Mouse (Mus musculus) gastrocnemius, adult 18-20 months (tissue): ENCODE measurements around the gene Lysmd1. TPM values are rescaled to one million over a fixed set of nuclear protein-coding genes. Genes with fewer than 3 reads are reported as not detected.
A peak's percentile ranks its signal among the peaks of the same experiment; 100 is the strongest.

Experiments used
- DNase-seq: peaks from one replicate; pipeline ENCODE4 v3.0.0; 2021; ENCODE audit warnings: low spot score
- total RNA-seq, 2 experiments: library from RNA; stranded (reverse); gene quantifications; 2 replicates each; pipeline ENCODE4 v1.2.3; 2021

The Lysmd1 gene
- total RNA-seq, 2 experiments from 2014 or later = 6.3 to 6.6 TPM

DNA sequence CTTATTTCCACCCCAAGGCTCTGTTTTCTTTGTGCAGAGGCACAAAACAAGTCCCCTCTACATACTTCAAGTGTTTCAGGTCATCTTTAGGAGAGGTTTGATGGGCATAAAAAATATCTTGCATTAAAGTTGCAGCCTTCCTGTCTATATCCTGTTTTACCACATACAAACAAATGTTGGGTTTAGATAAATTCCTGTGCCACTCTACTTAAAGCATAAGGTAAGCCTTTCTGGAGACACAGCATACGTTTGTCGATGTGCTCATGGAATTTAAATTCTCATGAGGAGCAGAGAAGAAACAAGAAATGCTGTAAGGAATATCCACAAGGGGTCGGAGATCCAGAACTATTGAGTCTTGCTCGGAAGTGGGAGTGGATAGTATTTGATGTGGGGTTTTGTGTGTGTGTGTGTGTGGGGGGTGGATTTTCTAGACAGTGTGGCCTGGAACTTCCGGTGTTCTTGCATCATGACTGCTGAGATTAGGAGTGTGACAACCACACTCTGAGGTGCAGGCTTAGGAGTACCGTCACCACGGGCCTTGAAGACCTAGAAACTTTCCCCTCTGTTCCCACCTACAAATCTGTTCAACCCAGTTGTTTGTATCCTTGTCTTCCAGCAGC lies 1.7 kb downstream of the Lysmd1 start:
- no peak for DNase-seq

DNA sequence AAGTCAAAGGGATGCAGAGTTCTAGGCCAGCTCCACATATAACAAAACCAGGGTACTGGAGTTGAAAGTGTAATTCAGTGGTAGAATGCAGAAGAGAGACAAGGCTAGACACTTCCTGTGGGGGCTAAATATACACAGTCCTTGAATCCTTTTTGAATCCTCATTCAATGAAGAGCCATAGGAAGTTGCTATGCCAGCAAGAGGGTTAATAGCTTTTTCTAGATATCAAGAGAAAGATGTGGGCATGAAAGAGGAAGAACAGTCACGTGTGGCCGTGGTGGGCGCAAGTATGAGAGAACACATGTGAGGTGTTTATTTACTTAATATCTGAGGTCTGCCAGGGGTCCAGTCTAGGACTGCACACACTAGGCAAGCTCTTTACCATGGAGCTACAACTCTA lies 2.4 kb downstream of the Lysmd1 start:
- no peak for DNase-seq

DNA sequence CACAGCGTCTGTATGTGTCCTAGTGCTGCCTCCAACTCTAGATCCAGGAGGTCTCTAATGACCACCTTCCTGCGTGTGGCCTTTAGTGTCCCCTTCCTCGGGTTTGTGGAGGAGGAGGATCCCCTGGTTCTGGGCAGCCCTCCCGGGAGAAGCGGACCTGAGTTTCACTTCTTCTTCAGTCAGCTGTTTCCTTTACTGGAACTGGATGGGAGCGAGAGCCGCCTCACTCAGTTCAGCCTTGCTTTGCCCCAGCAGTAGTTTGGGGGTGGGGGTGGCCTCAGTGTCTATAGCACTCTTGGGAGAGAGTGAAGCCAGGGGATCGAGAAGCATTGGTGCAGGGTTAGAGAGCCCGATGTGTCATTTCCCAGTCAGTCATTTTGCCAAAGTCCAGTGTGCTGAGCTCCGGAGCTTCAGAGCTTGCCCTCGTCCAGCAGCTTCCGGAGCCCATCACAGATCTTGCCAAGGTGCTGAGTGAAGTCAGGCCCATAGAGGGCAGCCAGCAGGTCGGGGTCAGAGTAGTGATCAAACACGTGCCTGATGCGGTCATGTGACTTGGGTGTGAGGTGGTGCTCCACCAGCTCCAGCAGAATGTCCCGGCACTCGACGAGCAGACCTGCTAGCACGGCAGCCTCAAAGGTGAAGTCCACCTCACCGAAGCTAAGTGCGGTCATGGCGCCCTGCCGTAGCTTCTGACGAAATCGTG lies 5.8 kb downstream of the Lysmd1 start:
- no peak for DNase-seq

DNA sequence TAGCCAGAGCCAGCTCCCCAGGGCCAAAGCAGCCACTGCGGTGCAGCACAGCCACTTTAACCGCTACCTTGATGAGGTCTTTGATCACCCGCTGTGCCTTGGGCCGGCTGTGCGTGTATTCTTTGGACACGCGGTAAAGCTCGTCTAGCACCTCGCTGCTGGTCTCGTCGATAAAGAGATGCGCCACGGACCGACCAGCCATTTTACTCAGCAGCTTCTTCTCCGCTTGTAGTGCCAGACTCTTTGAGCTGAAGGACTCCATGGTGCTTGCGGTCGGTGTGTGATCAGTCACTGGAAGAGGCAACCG lies 6.4 kb downstream of the Lysmd1 start:
- no peak for DNase-seq

DNA sequence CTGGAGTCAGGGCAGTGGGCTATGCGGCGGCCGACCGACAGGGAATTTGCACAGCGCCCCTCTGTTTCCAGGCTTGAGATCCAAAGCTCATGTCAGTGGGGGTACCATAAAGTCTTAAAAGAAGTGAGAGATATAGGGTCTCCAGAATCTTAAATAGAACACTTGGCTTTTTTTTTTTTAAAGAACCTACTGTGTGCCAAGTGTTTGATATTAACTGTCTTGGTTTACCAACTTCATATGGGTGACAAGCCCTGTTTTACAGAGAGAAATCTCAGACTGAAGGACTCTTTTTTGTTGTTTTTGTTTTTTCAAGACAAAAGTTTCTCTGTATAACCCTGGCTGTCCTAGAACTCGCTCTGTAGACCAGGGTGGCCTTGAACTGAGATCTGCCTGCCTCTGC lies 6.9 kb downstream of the Lysmd1 start:
- DNase-seq = no peak

DNA sequence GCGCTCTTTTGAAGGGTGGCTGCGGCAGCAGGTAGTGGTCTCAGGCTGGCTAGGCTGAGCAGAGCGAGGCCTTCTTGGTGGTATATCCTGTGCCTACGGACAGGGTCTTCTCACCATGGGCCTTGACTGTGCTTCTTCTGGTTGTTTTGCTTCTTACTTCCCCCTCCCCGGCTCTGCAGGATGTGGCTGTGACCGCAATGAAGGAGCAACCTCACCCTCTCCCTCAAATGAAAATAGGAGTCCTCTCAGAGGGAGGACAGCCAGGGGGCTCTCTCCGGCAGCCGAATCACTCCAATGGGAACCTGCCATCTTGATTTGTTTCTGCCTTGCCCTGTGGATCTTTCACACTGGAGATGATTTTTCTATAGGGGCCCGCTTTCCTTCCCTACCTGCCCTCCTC lies 7.6 kb downstream of the Lysmd1 start:
- no peak for DNase-seq

DNA sequence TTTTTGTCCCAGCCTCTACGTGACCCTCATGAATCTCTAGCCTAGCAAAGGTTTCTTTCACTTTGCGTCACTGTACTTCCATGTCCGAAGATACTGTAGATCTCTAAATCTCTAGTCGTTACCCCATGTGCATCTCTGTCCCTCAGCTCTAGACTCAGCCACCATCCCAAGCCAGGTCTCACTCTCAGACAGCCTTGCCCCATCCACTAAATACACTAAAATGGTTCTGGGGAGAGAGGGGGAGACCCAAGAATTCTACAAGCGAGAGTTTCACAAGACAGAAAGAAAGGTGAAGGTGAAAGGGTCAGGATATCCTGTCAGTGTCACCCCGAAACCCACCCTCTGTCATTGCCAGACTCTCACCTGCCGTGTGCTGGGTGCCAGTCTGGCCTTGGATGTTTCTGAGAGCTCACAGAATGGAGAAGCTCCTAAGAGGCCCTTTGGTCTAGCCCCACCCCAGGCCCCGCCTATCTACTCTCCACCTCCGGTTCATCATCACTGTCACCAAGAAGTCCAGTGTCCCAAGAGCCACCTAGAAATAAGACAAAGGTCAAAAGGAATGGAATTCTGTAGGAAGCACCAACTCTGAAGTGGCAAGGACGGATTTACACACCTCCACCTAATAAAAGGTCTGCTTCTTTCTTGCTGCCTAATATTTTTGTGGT lies 8.2 kb downstream of the Lysmd1 start, which contains the start of gene Tnfaip8l2:
Gene Tnfaip8l2 (minus strand): TSS at position 409 of the 665 bp plus-strand sequence.
- no peak for DNase-seq

DNA sequence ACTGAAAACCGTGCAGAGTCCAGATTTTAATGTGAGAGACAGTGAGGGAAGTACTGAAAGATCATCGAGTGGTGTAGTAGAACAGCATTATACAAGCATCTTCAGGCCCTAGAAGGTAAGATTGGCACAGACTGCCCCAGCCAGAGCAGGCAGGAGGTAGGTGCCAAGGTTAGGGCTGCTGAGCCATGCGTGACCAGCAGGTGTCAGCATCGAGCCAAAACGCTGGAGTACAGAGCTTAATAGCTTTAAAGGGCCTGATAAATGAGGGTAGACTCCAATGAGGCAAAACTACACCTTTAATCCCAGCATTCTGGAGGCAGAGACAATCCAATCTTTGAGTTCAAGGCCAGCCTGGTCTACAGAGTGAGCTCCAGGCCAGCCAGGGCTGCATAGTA lies 8.7 kb downstream of the Lysmd1 start:
- DNase-seq = peak; percentile 93

DNA sequence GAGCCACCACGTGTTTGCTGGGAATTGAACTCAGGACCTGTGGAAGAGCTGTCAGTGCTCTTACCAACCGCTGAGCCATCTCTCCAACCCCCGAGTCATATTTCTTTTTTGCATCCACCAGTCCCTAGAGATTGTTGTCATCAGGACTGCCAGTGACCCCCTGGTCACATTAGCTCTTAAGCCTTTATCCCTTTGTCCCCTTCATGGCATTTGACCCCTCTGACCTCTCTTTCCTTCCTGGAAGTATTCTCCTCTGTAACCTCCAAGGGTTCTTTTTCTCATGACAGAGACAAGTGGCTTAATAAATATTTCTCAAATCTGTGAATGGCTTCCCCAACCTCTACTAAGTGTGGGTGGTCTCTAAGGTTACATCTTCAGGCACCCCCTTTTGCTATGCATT lies 14.0 kb downstream of the Lysmd1 start:
- DNase-seq = no peak

DNA sequence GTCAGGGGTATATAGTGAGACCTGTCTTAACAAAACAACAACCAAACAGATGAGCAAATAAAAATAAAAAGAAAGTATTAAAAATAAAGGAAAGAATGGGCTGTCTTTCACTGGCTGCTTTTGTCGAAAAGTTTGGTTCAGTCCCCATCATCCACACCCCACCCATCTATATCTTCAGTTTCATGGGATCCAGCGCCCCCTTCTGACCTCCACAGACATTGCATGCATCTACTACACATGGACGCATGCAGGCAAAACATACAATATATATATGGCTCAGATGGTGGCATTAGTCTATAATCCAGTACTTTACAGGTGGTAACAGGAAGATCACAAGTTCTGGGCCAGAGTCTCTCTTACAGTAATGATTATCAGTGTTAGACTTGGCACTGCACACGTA lies 20.0 kb downstream of the Lysmd1 start:
- peak; percentile 59 for DNase-seq

DNA sequence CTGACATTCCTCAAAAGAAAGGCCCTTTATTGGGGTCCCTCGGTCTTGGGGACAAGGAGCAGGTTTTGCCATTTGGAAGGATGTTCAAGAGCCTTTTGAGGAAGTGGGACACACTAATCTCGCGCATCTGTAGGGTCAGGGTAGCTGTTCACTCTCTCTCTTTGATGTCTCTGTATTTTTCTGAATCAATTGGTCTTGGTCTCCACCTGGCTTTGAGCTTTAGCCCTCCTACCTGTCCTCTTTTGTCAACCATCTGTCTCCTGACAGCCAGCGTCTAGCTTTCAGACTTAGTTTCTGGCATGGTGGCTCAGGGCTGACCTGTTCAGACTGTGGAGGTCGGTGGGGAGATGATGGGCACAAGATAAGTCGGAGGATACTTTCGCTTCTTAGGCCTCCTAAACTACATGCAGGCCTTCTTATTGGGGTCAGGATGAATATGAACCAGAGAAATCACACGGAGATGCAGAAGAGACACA lies 25.7 kb downstream of the Lysmd1 start:
- no peak for DNase-seq

DNA sequence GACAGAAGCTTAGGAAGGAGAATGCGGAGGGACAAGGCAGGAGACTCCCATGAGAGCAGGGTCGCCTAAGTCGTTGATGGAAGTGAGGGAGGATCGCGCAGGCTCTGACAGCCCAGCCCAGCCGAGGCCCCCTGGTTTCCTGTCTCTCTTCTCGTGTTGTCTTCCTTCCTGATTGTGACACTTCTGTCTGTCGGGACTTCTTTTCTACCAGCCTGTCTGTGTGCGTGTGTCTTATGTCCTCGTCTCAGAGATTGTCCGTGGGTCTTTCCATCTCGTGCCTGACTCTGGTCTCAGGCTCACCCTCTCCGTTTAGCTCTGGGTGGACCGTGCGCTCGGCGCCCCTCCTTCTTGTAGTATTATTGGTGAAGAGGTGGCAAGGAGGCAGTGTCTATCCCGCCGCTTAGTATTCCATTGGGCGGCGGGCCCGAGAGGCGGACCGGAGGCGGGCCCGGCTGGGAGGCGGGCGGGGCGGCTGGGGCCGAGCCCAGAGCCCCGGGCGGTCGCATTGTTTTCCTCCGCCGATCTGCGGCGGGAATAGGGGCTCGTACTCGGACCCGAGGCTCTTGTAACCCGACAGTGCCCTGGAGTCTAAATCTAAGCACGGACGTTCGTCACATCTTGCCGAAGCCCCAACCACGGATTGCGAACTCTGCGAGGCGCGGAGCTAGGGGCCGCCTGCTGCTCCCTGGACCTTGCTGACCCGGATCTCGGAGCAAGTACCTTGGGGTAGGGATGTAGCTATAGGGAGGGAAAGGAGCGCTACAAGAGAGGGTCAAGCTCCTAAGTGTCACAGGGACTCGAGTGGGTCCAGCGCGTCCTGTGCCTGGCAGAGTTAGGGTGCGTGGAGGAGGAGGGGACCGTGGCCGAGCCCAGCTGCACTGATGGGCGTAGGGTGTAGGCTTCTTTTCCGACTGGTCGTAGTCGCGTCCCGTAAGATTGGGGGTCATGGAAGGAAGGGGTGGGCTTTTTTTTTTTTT lies 26.4 kb downstream of the Lysmd1 start, which contains the start of gene Sema6c:
Gene Sema6c (plus strand): TSS at position 471 of the 977 bp plus-strand sequence.
- DNase-seq = peak; percentile 90

DNA sequence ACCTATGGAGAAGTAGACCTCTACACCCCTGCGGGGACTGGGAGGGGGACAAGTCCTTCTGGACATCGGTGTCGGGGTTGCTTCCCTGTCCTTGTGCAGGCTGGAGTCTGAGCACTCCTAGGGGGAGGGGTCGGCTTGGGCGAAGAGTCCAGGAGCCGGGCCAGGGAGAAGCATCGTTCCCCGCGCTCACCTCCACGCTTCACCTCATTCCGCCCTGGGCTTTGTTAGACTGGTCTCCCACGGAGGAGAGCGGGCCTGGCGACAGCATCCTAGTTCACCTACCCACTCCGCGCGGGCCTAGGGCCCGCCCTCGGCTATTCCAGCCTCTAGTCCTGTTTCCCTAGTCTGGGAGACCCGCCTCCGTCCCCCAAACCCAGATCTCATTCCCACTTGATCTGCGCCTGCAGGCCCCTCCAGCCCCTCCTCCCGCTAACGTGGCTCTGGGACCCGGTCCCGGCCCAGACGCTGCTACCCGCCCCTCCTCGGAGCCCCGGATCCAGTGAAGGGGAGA lies 27.2 kb downstream of the Lysmd1 start:
- no peak for DNase-seq

DNA sequence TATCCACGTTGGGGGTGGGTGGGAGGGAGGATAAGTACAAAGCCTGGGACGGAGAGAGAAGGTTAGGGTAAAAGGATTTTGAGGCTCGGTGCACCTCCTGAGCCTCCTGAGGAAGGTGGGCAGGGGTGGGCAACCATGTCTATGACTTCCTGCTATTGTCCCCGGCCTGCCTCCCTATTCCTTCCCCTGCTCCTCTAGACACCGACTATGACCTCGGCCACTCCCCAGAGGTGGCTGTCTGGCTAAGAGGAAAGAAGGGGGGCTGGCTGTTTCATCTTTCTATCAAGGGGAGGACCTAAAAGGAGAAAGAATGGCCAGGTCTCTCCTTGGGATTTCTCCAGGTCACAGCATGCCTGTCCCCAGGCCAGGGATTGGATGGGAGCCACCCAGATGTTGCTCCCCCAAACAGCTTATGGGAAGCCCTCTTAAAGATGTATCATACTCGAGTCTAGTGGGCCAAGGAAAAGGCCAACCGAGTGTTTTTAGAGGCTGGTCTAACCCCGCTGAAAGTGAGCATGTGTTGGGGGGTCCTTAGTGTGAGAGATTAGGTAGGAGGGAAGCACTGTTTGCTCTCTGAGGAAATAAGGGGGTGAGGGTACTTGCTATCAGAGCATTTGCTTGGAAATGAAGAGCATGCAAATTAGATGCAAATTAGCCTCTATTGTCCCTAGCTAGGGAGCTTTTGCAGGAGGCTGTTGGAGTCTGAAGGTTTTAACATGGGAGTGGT lies 27.9 kb downstream of the Lysmd1 start:
- DNase-seq = no peak

DNA sequence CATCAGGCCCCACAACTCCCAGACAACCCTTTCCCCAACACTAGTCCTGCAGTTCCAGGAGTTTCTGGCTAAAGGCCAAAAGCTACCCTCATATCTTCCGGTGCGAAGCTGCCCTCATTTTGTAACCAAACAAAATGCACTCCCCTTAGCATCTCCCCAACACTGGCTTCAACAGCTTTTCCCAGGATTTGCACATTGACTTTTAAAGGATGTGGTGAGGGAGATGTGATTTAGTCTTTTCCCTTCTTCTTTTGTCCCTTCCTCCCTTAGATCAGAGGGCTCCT lies 28.4 kb downstream of the Lysmd1 start:
- no peak for DNase-seq

DNA sequence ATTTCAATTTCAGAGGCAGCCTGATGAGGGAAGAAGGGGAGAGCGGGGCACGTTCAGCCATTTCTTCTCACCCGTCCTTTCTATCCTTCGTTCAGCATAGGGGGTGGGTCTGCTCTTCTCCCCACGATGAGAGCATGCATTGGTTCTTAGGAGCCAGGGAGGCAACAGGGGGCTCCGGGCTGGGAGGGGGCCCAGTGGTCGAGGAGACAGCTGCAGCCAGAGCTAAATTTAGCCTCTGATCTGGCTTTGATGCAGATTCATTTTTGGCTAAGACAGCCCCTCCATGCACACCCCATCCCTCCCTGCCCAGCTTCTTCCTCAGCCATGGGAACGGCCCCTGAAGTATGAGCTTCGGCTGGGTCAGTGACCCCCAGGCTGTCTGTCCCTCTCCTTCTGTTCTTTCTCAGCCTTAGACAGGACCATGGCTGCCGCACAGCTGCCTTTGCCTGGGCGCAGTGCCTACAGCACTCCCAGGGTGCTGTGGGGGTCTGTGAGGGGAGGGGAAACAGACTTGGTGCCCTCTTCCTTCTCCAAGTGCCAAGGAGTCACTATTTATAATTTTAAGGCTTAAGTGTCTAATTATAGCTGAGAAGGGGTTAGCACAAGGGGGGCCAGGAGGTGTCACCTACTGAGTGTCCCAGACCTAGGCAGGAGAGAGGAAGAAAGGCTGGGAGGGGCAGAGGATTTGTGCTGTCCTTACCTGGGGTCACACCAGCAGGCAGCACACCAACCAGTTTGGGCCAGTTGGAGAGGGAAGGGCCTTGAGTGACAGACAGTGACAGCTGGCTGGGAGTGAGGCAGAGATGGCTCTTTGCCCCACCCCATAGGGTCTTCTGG lies 29.7 kb downstream of the Lysmd1 start:
- DNase-seq = peak; percentile 88

DNA sequence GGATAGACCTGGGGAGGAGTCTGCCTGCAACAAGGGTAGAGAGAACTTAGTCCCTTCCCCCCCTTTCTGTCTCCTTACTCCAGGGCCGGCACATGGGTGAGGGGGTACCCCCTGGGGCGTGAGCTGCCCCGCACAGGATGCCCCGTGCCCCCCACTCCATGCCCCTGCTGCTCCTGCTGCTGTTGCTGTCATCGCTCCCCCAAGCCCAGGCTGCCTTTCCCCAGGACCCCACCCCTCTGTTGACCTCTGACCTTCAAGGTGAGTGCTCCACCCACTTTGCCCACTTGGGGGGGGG lies 30.3 kb downstream of the Lysmd1 start:
- no peak for DNase-seq

DNA sequence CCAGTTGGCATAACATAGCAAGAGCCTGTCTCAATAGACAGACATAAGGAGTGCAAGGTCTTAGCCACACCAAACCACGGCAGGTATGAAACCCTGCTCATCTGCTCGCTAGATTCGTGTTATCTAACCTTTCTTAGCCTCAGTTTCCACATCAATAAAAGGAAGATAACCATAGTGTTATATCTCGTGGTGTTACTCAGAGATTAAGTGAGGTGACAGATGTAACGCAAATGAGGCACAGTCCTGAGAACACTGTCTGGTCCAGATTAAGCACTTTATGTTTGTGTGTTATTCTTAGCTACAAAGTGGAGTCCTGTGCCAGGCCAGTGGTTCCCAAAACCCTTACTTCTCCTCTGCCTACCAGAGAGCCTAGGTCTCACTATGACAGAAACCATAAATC lies 31.0 kb downstream of the Lysmd1 start:
- no peak for DNase-seq

DNA sequence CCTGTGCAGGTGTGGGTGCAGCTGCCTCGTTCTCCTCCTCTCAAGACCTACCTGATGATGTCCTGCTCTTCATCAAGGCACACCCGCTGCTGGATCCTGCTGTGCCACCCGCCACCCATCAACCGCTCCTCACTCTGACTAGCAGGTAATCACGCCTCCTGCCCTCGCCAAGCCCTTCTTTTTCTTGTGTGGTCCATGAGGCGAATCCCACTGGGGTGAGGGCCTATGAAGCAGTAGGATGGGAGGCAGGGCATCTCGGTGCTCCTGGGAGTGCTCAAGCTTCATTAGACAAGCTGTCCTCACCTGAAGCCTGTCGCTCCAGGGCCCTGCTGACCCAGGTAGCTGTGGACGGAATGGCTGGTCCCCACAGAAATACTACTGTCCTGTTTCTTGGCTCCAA lies 36.1 kb downstream of the Lysmd1 start:
- DNase-seq = no peak

DNA sequence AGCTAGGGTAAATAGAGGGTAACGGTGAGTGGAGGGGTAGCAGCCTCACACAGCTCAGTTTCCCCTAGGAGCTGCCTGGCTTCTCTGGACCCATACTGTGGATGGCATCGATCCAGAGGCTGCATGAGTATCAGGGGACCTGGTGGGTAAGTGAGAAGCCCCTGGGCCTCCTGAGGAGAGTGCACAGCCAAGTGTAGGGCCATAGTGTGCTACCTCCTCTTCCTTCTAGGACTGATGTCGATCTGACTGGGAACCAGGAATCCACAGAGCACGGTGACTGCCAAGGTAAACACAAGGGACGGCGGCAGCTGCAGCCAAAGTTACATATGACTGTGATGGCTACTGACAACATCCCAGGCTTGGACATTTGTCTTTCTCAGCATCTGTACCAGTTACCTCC lies 37.2 kb downstream of the Lysmd1 start:
- no peak for DNase-seq
